Mouse (Mus musculus): ENCODE results near the gene Eea1. TPM values are rescaled to one million over a fixed set of nuclear protein-coding genes. Genes with fewer than 3 reads are reported as not detected.

Gene Eea1
- polyA plus RNA-seq, 1 experiment, result 3.6 TPM

- peaks cover 55% of the 10 kb centered on the region for H3K79me2 ChIP-seq (ENCODE audit: control insufficient read depth, insufficient read depth)
- H3K4me3 ChIP-seq (ENCODE audit: insufficient read depth, poor library complexity, severe bottlenecking), result no peak overlapping the region
- no peak overlapping the region for H3ac ChIP-seq (ENCODE audit: control insufficient read depth, insufficient read length, low read depth)
- TF ChIP-seq MYOG (IDR thresholded peaks at IDR 0.05; ENCODE audit: control insufficient read depth, extremely low read depth, insufficient read length) (no peak), MYOD1 (IDR thresholded peaks at IDR 0.05; ENCODE audit: control insufficient read depth, insufficient read length, low read depth) (no peak), CEBPB (IDR thresholded peaks at IDR 0.05; ENCODE audit: low read depth) (no peak), MAX (IDR thresholded peaks at IDR 0.05) (no peak), USF1 (IDR thresholded peaks at IDR 0.05; ENCODE audit: low read depth) (no peak), FOSL1 (IDR thresholded peaks at IDR 0.05; ENCODE audit: insufficient read depth, low read length, poor library complexity, severe bottlenecking) (no peak), CTCF (IDR thresholded peaks at IDR 0.05; ENCODE audit: control insufficient read depth, insufficient read depth, insufficient read length) (no peak)
- H3K36me3 ChIP-seq (ENCODE audit: control insufficient read depth, insufficient read depth), result no peaks in the 10 kb centered on the region
- H3K27me3 ChIP-seq (ENCODE audit: control insufficient read depth, insufficient read depth, insufficient read length), result no peaks in the 10 kb centered on the region
- peaks cover 32% of the 10 kb centered on the region for H3K79me3 ChIP-seq (ENCODE audit: low read depth)
These were observed 17.1 kb downstream of the Eea1 start for GRCm38 (mm10) chr10:95957574-95957973.

- Histone ChIP-seq H3K79me2 (ENCODE audit: control insufficient read depth, insufficient read depth) (peaks cover 54% of the 10 kb centered on the region), H3K27me3 (ENCODE audit: control insufficient read depth, insufficient read depth, insufficient read length) (no peaks in the 10 kb centered on the region), H3ac (ENCODE audit: control insufficient read depth, insufficient read length, low read depth) (no peak overlapping the region), H3K79me3 (ENCODE audit: low read depth) (peaks cover 23% of the 10 kb centered on the region), H3K4me3 (ENCODE audit: insufficient read depth, poor library complexity, severe bottlenecking) (no peak overlapping the region), H3K36me3 (ENCODE audit: control insufficient read depth, insufficient read depth) (no peaks in the 10 kb centered on the region)
- TF ChIP-seq MYOD1 (IDR thresholded peaks at IDR 0.05; ENCODE audit: control insufficient read depth, insufficient read length, low read depth), result no peak
- TF ChIP-seq FOSL1 (IDR thresholded peaks at IDR 0.05; ENCODE audit: insufficient read depth, low read length, poor library complexity, severe bottlenecking), result no peak
- TF ChIP-seq CEBPB (IDR thresholded peaks at IDR 0.05; ENCODE audit: low read depth), result no peak
- no peak for TF ChIP-seq USF1 (IDR thresholded peaks at IDR 0.05; ENCODE audit: low read depth)
These were observed 24.2 kb downstream of the Eea1 start for GRCm38 (mm10) chr10:95964679-95965078.

GRCm38 (mm10) chr10:95969694-95970093, 29.2 kb downstream of the Eea1 start:
- Histone ChIP-seq H3ac (ENCODE audit: control insufficient read depth, insufficient read length, low read depth) (no peak overlapping the region), H3K4me3 (ENCODE audit: insufficient read depth, poor library complexity, severe bottlenecking) (no peak overlapping the region), H3K27me3 (ENCODE audit: control insufficient read depth, insufficient read depth, insufficient read length) (no peaks in the 10 kb centered on the region), H3K79me3 (ENCODE audit: low read depth) (peaks cover 17% of the 10 kb centered on the region), H3K36me3 (ENCODE audit: control insufficient read depth, insufficient read depth) (peaks cover under 1% of the 10 kb centered on the region), H3K79me2 (ENCODE audit: control insufficient read depth, insufficient read depth) (peaks cover 65% of the 10 kb centered on the region)
- TF ChIP-seq MYOG (IDR thresholded peaks at IDR 0.05; ENCODE audit: control insufficient read depth, extremely low read depth, insufficient read length) (no peak), MAX (IDR thresholded peaks at IDR 0.05) (no peak), USF1 (IDR thresholded peaks at IDR 0.05; ENCODE audit: low read depth) (no peak), CTCF (IDR thresholded peaks at IDR 0.05; ENCODE audit: control insufficient read depth, insufficient read depth, insufficient read length) (no peak), FOSL1 (IDR thresholded peaks at IDR 0.05; ENCODE audit: insufficient read depth, low read length, poor library complexity, severe bottlenecking) (no peak), CEBPB (IDR thresholded peaks at IDR 0.05; ENCODE audit: low read depth) (no peak), MYOD1 (IDR thresholded peaks at IDR 0.05; ENCODE audit: control insufficient read depth, insufficient read length, low read depth) (no peak)

GRCm38 (mm10) chr10:95970744-95971212, 30.3 kb downstream of the Eea1 start:
- Histone ChIP-seq H3K79me2 (ENCODE audit: control insufficient read depth, insufficient read depth) (peaks cover 54% of the 10 kb centered on the region), H3ac (ENCODE audit: control insufficient read depth, insufficient read length, low read depth) (no peak overlapping the region), H3K36me3 (ENCODE audit: control insufficient read depth, insufficient read depth) (peaks cover 8% of the 10 kb centered on the region), H3K4me3 (ENCODE audit: insufficient read depth, poor library complexity, severe bottlenecking) (no peak overlapping the region), H3K79me3 (ENCODE audit: low read depth) (peaks cover 14% of the 10 kb centered on the region), H3K27me3 (ENCODE audit: control insufficient read depth, insufficient read depth, insufficient read length) (no peaks in the 10 kb centered on the region)
- TF ChIP-seq CTCF (IDR thresholded peaks at IDR 0.05; ENCODE audit: control insufficient read depth, insufficient read depth, insufficient read length) (no peak), MAX (IDR thresholded peaks at IDR 0.05) (no peak), FOSL1 (IDR thresholded peaks at IDR 0.05; ENCODE audit: insufficient read depth, low read length, poor library complexity, severe bottlenecking) (no peak), MYOD1 (IDR thresholded peaks at IDR 0.05; ENCODE audit: control insufficient read depth, insufficient read length, low read depth) (no peak), CEBPB (IDR thresholded peaks at IDR 0.05; ENCODE audit: low read depth) (no peak), MYOG (IDR thresholded peaks at IDR 0.05; ENCODE audit: control insufficient read depth, extremely low read depth, insufficient read length) (no peak), USF1 (IDR thresholded peaks at IDR 0.05; ENCODE audit: low read depth) (no peak)

- TF ChIP-seq USF1 (IDR thresholded peaks at IDR 0.05; ENCODE audit: low read depth) (no peak), MYOG (IDR thresholded peaks at IDR 0.05; ENCODE audit: control insufficient read depth, extremely low read depth, insufficient read length) (no peak), FOSL1 (IDR thresholded peaks at IDR 0.05; ENCODE audit: insufficient read depth, low read length, poor library complexity, severe bottlenecking) (no peak), MAX (IDR thresholded peaks at IDR 0.05) (no peak), MYOD1 (IDR thresholded peaks at IDR 0.05; ENCODE audit: control insufficient read depth, insufficient read length, low read depth) (no peak), CTCF (IDR thresholded peaks at IDR 0.05; ENCODE audit: control insufficient read depth, insufficient read depth, insufficient read length) (no peak), CEBPB (IDR thresholded peaks at IDR 0.05; ENCODE audit: low read depth) (no peak)
- Histone ChIP-seq H3K79me3 (ENCODE audit: low read depth) (peaks cover 14% of the 10 kb centered on the region), H3K36me3 (ENCODE audit: control insufficient read depth, insufficient read depth) (peaks cover 12% of the 10 kb centered on the region), H3K79me2 (ENCODE audit: control insufficient read depth, insufficient read depth) (peaks cover 49% of the 10 kb centered on the region), H3K27me3 (ENCODE audit: control insufficient read depth, insufficient read depth, insufficient read length) (no peaks in the 10 kb centered on the region), H3K4me3 (ENCODE audit: insufficient read depth, poor library complexity, severe bottlenecking) (no peak overlapping the region), H3ac (ENCODE audit: control insufficient read depth, insufficient read length, low read depth) (no peak overlapping the region)
These were observed 30.9 kb downstream of the Eea1 start for GRCm38 (mm10) chr10:95971341-95971740.

- H3K79me2 ChIP-seq (ENCODE audit: control insufficient read depth, insufficient read depth), result peaks cover 45% of the 10 kb centered on the region
- H3K27me3 ChIP-seq (ENCODE audit: control insufficient read depth, insufficient read depth, insufficient read length), result no peaks in the 10 kb centered on the region
- peaks cover 11% of the 10 kb centered on the region for H3K79me3 ChIP-seq (ENCODE audit: low read depth)
- no peak overlapping the region for H3ac ChIP-seq (ENCODE audit: control insufficient read depth, insufficient read length, low read depth)
- H3K4me3 ChIP-seq (ENCODE audit: insufficient read depth, poor library complexity, severe bottlenecking), result no peak overlapping the region
- TF ChIP-seq FOSL1 (IDR thresholded peaks at IDR 0.05; ENCODE audit: insufficient read depth, low read length, poor library complexity, severe bottlenecking) (no peak), CEBPB (IDR thresholded peaks at IDR 0.05; ENCODE audit: low read depth) (no peak)
- peaks cover 18% of the 10 kb centered on the region for H3K36me3 ChIP-seq (ENCODE audit: control insufficient read depth, insufficient read depth)
These were observed 31.5 kb downstream of the Eea1 start for GRCm38 (mm10) chr10:95971942-95972341.

Measured in C2C12 (cell line).